Comparison of ENCODE assay signal across 8 mouse cellular contexts in the genomic region with DNA sequence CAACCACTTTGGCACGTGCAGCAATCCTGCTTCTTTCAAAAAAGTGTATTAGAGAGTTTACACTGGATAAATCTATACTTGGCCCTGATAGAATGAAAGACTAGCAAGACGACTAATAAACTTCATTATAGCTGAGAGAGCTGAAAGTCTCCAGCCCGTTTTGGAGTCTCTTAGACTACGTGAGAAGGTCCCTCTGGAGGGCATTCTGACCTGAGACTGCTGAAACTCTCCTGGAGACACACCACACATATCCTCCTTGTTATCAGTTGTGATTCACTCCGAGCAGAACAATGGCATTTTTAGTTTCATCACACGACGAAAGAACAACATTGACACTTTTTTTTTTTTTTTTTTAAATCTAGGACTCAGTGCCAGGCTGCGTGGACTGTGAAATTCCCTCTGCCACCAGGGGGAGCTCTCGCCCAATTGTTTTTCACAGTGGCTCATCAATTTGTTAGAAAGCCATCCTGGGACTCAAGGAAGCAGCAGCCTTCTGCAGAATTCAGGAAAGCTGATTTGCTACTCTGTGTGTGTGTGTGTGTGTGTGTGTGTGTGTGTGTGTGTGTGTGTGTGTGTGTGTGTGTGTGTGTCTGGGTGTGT.
DNase-seq lines count a peak whose midpoint lies in the region; ATAC-seq and TF ChIP-seq lines count a peak whose summit lies in the region.

No protein-coding gene starts in this region.

- WGBS in hindbrain, embryonic 13.5 days = 38% methylated on average over 9 of the region's 9 CpGs
- 21% methylated on average over 9 of the region's 9 CpGs for WGBS in small intestine, adult 2 months

- no peaks in the 10 kb centered on the region for H3K4me1 ChIP-seq in hindbrain, embryonic 13.5 days (replicated peaks)
- no peaks in the 10 kb centered on the region for H3K4me1 ChIP-seq in small intestine, adult 2 months (ENCODE audit: control insufficient read depth, insufficient read depth, insufficient read length, low read length)

- H3K9me3 ChIP-seq in hindbrain, embryonic 13.5 days = no peaks in the 10 kb centered on the region

- no peak overlapping the region for H3K27ac ChIP-seq in hindbrain, embryonic 13.5 days
- no peak overlapping the region for H3K27ac ChIP-seq in small intestine, adult 2 months (ENCODE audit: insufficient read depth, low read depth, low read length)

- peak; percentile 28 for DNase-seq in WW6 (ENCODE audit: low read depth, low spot score)
- DNase-seq in cerebellum, adult 18-20 months = peak; percentile 30 to 64
- peak; percentile 80 to 82 for DNase-seq in layer of hippocampus, postnatal 36 days

- no peaks in the 10 kb centered on the region for H3K36me3 ChIP-seq in hindbrain, embryonic 13.5 days
- no peaks in the 10 kb centered on the region for H3K36me3 ChIP-seq in small intestine, adult 2 months (ENCODE audit: control insufficient read depth, insufficient read depth, low read length)

- no peaks in the 10 kb centered on the region for H3K27me3 ChIP-seq in hindbrain, embryonic 13.5 days
- no peaks in the 10 kb centered on the region for H3K27me3 ChIP-seq in small intestine, adult 2 months (ENCODE audit: control insufficient read depth, insufficient read depth, low read length)

- H3K4me2 ChIP-seq in hindbrain, embryonic 13.5 days = no peak overlapping the region

- TF ChIP-seq CTCF in small intestine, adult 2 months (IDR thresholded peaks at IDR 0.05; ENCODE audit: extremely low read depth, insufficient read length, insufficient replicate concordance, low read depth, low read length) = peak; percentile 83; the same call in 1 of the 2 replicates

- H3K4me3 ChIP-seq in hindbrain, embryonic 13.5 days = no peak overlapping the region
- H3K4me3 ChIP-seq in small intestine, adult 2 months (ENCODE audit: low read depth, low read length) = no peak overlapping the region

- no peak for TF ChIP-seq POLR2A in small intestine, adult 2 months (IDR thresholded peaks at IDR 0.05; ENCODE audit: low read depth, low read length)

- ATAC-seq in frontal cortex, adult (ENCODE audit: low TSS enrichment) = peak; percentile 95
- peak; percentile 76 for ATAC-seq in hindbrain, embryonic 13.5 days (ENCODE audit: low FRiP score)
- ATAC-seq in megakaryocyte progenitor cell, adult 5-6 weeks (replicated peaks; ENCODE audit: poor library complexity) = peak; percentile 97
- ATAC-seq in inflammation-experienced regulatory T-cells, adult 6 months = no peak

- no peak overlapping the region for H3K9ac ChIP-seq in hindbrain, embryonic 13.5 days

Comparison
In these comparisons a context has a peak if more than half of its experiments do, and no peak if none do; other contexts are left out.
1. DNase-seq: peak in every context shown above with its lines; median percentile 81 in layer of hippocampus, postnatal 36 days; 47 in cerebellum, adult 18-20 months; 28 in WW6.